Mouse (Mus musculus) kidney, postnatal 0 days (tissue): Measurements from ENCODE around the gene Ptpn20. TPM values are rescaled to one million over a fixed set of nuclear protein-coding genes. Genes with fewer than 3 reads are reported as not detected.
A peak's percentile ranks its signal among the peaks of the same experiment; 100 is the strongest.

Experiments
- ATAC-seq: fragments of 200-750 bp; cut with Nextera tagmentation; replicated peaks from 2 replicates; pipeline ENCODE4 v1.8.0; 2017; ENCODE audit warnings: low read depth, moderate number of reproducible peaks, moderate TSS enrichment, moderate library complexity; ENCODE audit not compliant: low FRiP score
- DNase-seq: peaks from one replicate; pipeline ENCODE4 v3.0.0-alpha.2; 2016; ENCODE audit warnings: low spot score
- H3K27ac ChIP-seq: fragments of 300-500 bp; sonication (generic); 2 replicates; pipeline ENCODE4 v1.5.1; 2014; ENCODE audit warnings: mild to moderate bottlenecking
- H3K27me3 ChIP-seq: fragments of 300-500 bp; sonication (generic); 2 replicates; pipeline ENCODE4 v1.6.1; 2014; ENCODE audit warnings: low read length, mixed read lengths; ENCODE audit not compliant: insufficient read depth
- H3K36me3 ChIP-seq: fragments of 300-500 bp; sonication (generic); 2 replicates; pipeline ENCODE4 v1.6.1; 2014; ENCODE audit warnings: low read length, mixed read lengths; ENCODE audit not compliant: insufficient read depth
- H3K4me1 ChIP-seq: fragments of 300-500 bp; sonication (generic); replicated peaks from 2 replicates; pipeline ENCODE4 v1.6.1; 2014; ENCODE audit warnings: antibody characterized with exemption, low read length, mixed read lengths; ENCODE audit not compliant: insufficient read depth
- H3K4me2 ChIP-seq: fragments of 300-500 bp; sonication (generic); 2 replicates; pipeline ENCODE4 v1.6.1; 2014; ENCODE audit warnings: mild to moderate bottlenecking, low read length, moderate library complexity, mixed read lengths
- H3K4me3 ChIP-seq: fragments of 300-500 bp; sonication (generic); replicated peaks from 2 replicates; pipeline ENCODE4 v1.5.1; 2014; ENCODE audit warnings: low read depth, low read length
- H3K9ac ChIP-seq: fragments of 300-500 bp; sonication (generic); 2 replicates; pipeline ENCODE4 v1.6.1; 2014; ENCODE audit warnings: low read depth, low read length
- H3K9me3 ChIP-seq: fragments of 300-500 bp; sonication (generic); replicated peaks from 2 replicates; pipeline ENCODE4 v1.6.1; 2016; ENCODE audit warnings: low read length, inconsistent platforms, mixed read lengths
- CTCF ChIP-seq: IDR thresholded peaks from 2 replicates; pipeline ENCODE4 v1.5.1; 2016; ENCODE audit warnings: antibody characterized with exemption, low read depth, mild to moderate bottlenecking, moderate library complexity
- WGBS: fragments of 180-500 bp; shearing (Covaris S2); extraction: QIAGEN DNeasy Blood & Tissue Kit; methylation state at CpG from one replicate; pipeline ENCODE4 v1.1.7; 2014; 5-methylcytosine and 5-hydroxymethylcytosine counted together
- polyA plus RNA-seq: library from polyadenylated mRNA; unstranded; fragments of >200 nt; fragmentation: Nextera tagmentation; extraction: Ambion mirVana; gene quantifications from 2 replicates; pipeline ENCODE4 v1.2.1, GENCODE M21; 2015

Gene Ptpn20
- polyA plus RNA-seq, 1 experiment from 2014 or later: not detected

DNA sequence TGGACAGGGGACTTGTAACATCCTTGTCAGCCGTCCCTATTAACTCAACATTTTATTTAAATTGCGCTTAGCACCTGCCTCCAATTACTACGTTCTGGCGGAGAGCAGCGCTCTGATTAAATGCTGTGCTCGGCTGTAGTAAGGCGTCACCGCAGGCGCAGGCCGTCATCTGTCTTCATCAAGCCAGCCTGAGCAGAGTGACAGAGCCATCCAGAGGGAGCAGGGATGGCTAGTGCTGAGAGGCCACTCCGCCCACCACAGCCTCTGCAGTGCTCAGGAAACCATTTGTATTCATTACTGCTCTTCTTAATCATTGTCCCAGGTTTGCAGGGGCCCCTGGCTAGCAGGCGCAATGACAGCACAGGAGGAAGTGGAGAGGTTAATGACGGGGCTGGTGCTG is 94.7 kb downstream of the Ptpn20 start:
- H3K27me3 ChIP-seq: no peaks in the 10 kb centered on the region
- no peak overlapping the region for H3K4me3 ChIP-seq
- ATAC-seq (no peak; the same call in 1 of the 2 replicates), DNase-seq (peak; percentile 41)
- 20% methylated on average over 13 of the region's 13 CpGs for WGBS
- no peak overlapping the region for H3K4me2 ChIP-seq
- no peak overlapping the region for H3K27ac ChIP-seq
- H3K4me1 ChIP-seq: peaks cover 5% of the 10 kb centered on the region; the same call in 1 of the 2 replicates
- TF ChIP-seq CTCF: no peak
- H3K9me3 ChIP-seq: no peaks in the 10 kb centered on the region
- no peaks in the 10 kb centered on the region for H3K36me3 ChIP-seq
- H3K9ac ChIP-seq: no peak overlapping the region

DNA sequence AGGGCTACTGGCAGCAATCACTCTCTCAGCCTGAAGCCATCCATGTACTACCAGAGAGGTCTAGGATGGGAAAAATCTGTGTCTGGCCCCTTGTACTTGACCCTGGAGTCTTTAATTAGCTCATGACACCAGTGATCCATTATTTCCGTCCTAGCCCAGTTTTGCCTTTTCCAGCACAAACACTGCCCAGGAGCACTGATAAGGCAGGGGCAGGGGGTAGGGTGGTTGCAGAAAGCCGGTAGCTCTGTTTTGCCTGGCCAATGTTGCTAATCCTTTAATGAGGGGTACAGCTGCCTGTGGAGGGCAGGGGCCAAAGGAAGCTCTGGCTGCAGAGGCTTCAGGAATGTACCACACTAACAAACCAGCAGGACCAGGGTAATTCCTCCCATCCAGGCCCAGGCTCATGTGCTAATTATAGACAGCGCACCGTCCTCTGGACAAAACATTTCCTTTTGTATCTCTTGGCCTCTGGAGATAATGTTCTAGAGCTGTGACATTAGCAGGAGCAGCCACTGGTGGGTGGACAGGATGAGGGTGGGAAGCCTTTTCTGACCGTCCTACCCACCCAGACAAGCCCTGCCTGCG is 98.5 kb downstream of the Ptpn20 start:
- Histone ChIP-seq H3K36me3 (no peaks in the 10 kb centered on the region), H3K27me3 (no peaks in the 10 kb centered on the region), H3K4me2 (no peak overlapping the region), H3K4me3 (no peak overlapping the region), H3K4me1 (peaks cover 5% of the 10 kb centered on the region; the same call in 1 of the 2 replicates), H3K27ac (0 out of 2 replicates have a peak overlapping the region, but pooled peaks have one; percentile 36), H3K9me3 (no peaks in the 10 kb centered on the region), H3K9ac (no peak overlapping the region)
- WGBS: 52% methylated on average over 6 of the region's 6 CpGs
- no peak for TF ChIP-seq CTCF
- ATAC-seq: no peak
- peak; percentile 58 for DNase-seq

DNA sequence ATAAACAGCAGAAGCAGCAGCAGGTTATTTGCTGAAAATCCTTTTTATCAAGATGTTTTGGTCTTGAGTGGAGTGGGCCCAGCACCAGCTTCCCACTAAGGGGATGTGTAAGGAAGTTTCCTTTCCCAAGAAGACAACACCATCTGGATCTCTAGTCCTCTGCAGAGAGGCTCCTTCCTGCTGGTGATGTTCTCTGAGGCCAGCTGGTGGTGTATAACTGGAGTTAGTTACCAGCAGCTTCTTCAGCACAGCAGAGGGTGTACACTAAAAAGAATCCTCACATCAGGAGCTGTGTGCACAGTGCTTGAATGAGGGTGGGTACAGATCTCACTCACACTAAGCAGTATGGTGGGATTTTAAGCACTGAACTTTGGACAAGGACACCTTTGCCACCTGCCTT is 100.0 kb downstream of the Ptpn20 start:
- DNase-seq (no peak), ATAC-seq (no peak)
- Histone ChIP-seq H3K4me1 (peaks cover 5% of the 10 kb centered on the region; the same call in 1 of the 2 replicates), H3K27me3 (no peaks in the 10 kb centered on the region), H3K4me2 (no peak overlapping the region), H3K27ac (no peak overlapping the region), H3K9me3 (no peaks in the 10 kb centered on the region), H3K36me3 (no peaks in the 10 kb centered on the region), H3K4me3 (no peak overlapping the region), H3K9ac (no peak overlapping the region)
- TF ChIP-seq CTCF: no peak

Other genes starting within 250 kb of the Ptpn20 start
- 14.2 and 14.3 TPM in 2 replicates for gene Mapk8, start 142.0 kb upstream of the Ptpn20 start, polyA plus RNA-seq
- gene Frmpd2, start 117.5 kb upstream of the Ptpn20 start, polyA plus RNA-seq: not detected in 2 replicates